Mouse (Mus musculus): Measurements from ENCODE around the gene Sparc. TPM values are rescaled to one million over a fixed set of nuclear protein-coding genes. Genes with fewer than 3 reads are reported as not detected.

Gene Sparc
- polyA plus RNA-seq, 1 experiment from 2014 or later, result 0.63 TPM

GRCm38 (mm10) chr11:55405601-55406469 lies 17.1 kb downstream of the Sparc start:
- H3K36me3 ChIP-seq (ENCODE audit: inconsistent target), result no peaks in the 10 kb centered on the region
- H3K4me3 ChIP-seq (ENCODE audit: inconsistent target), result no peak overlapping the region
- WGBS (ENCODE audit: missing documents), result 66% methylated on average over 8 of the region's 8 CpGs
- H3K79me2 ChIP-seq (ENCODE audit: inconsistent target), result no peaks in the 10 kb centered on the region
- no peak overlapping the region for H3K27ac ChIP-seq

DNA sequence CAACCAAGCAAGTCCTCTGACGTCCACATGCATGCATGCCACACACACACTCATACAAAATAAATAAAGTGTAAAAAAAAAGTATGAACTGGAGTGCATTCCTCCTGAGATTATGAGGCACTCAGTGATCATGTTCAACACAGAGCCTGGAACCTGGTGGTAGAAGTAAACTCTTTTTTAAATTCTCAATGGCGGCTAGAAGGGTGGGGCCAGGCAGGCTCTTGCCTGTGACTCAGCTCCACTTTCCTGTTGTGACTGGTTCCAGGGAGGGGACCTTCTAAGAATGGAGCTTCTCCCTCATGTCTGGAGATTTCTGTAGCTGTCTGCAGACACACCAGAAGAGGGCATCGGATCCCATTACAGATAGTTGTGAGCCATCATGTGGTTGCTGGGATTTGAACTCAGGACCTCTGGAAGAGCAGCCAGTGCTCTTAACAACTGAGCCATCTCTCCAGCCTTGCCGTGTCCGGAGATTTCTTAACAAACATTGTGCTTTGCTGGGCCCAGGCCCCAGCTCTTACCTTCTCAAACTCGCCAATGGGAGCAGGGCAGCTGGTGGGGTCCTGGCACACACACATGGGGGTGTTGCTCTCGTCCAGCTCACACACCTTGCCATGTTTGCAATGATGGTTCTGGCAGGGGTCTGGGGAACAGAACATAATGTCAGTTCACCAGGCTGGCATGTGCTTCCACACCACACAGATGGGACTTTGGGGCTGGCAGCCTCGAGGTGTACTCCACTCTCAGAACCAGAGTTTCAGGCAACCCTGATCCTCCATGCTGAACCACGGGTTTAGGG lies 18.1 kb downstream of the Sparc start:
- WGBS (ENCODE audit: missing documents), result 87% methylated on average over 9 of the region's 9 CpGs
- Histone ChIP-seq H3K36me3 (ENCODE audit: inconsistent target) (no peaks in the 10 kb centered on the region), H3K27ac (no peak overlapping the region), H3K4me3 (ENCODE audit: inconsistent target) (no peak overlapping the region), H3K79me2 (ENCODE audit: inconsistent target) (no peaks in the 10 kb centered on the region)

- Histone ChIP-seq H3K36me3 (ENCODE audit: inconsistent target) (no peaks in the 10 kb centered on the region), H3K79me2 (ENCODE audit: inconsistent target) (no peaks in the 10 kb centered on the region), H3K4me3 (ENCODE audit: inconsistent target) (no peak overlapping the region), H3K27ac (no peak overlapping the region)
- 94% methylated on average over 2 of the region's 2 CpGs for WGBS (ENCODE audit: missing documents)
These were observed 22.1 kb downstream of the Sparc start for GRCm38 (mm10) chr11:55400863-55401262.

DNA sequence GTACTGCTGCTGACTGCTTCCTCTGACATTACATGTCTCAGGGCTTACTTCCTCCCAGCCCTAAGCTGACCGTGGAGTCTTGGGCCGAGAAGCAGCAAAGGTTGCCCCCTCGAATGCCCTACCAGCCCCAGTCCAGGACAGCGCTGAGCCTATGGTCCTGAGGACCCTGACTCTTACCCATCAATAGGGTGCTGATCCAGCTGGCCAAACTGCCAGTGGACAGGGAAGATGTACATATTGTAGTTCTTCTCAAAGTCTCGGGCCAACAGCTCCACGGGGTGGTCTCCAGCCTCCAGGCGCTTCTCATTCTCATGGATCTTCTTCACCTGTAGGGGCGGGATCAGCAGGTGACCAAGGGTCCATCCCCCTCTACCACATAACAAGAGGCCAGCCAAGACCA lies 24.6 kb downstream of the Sparc start:
- H3K79me2 ChIP-seq (ENCODE audit: inconsistent target), result no peaks in the 10 kb centered on the region
- H3K27ac ChIP-seq, result no peak overlapping the region
- H3K36me3 ChIP-seq (ENCODE audit: inconsistent target), result no peaks in the 10 kb centered on the region
- 87% methylated on average over 8 of the region's 8 CpGs for WGBS (ENCODE audit: missing documents)
- H3K4me3 ChIP-seq (ENCODE audit: inconsistent target), result no peak overlapping the region

- Histone ChIP-seq H3K79me2 (ENCODE audit: inconsistent target) (no peaks in the 10 kb centered on the region), H3K36me3 (ENCODE audit: inconsistent target) (no peaks in the 10 kb centered on the region), H3K27ac (no peak overlapping the region), H3K4me3 (ENCODE audit: inconsistent target) (no peak overlapping the region)
- WGBS (ENCODE audit: missing documents), result 85% methylated on average over 9 of the region's 9 CpGs
These were observed 25.5 kb downstream of the Sparc start for GRCm38 (mm10) chr11:55397441-55397840.

DNA sequence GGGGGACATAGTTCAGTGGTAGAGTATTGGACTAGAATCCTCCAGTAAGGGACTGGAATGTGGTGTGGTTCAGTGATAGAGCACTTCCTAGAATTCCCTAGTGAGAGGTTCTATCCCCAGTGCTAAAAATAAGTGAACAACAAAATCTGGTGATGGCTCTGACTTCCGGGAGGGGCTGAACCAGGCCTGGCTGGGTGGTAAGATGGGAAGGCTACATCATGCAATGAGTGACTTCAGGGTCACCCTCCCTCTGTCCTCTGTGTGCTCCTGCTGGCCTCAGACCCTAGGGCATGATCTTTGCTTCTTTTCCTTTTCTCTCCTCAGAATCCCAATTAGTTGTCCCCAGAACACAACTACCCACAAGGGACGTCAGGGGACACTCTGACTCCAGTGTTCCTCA lies 25.9 kb downstream of the Sparc start:
- WGBS (ENCODE audit: missing documents), result 96% methylated on average over 2 of the region's 2 CpGs
- Histone ChIP-seq H3K4me3 (ENCODE audit: inconsistent target) (no peak overlapping the region), H3K79me2 (ENCODE audit: inconsistent target) (no peaks in the 10 kb centered on the region), H3K27ac (no peak overlapping the region), H3K36me3 (ENCODE audit: inconsistent target) (no peaks in the 10 kb centered on the region)

- Histone ChIP-seq H3K36me3 (ENCODE audit: inconsistent target) (no peaks in the 10 kb centered on the region), H3K27ac (no peak overlapping the region), H3K4me3 (ENCODE audit: inconsistent target) (no peak overlapping the region), H3K79me2 (ENCODE audit: inconsistent target) (no peaks in the 10 kb centered on the region)
- 47% methylated on average over 6 of the region's 7 CpGs for WGBS (ENCODE audit: missing documents)
These were observed 27.8 kb downstream of the Sparc start for GRCm38 (mm10) chr11:55395073-55395642.

GRCm38 (mm10) chr11:55394592-55394991 lies 28.4 kb downstream of the Sparc start:
- 19% methylated on average over 6 of the region's 6 CpGs for WGBS (ENCODE audit: missing documents)
- Histone ChIP-seq H3K4me3 (ENCODE audit: inconsistent target) (no peak overlapping the region), H3K27ac (no peak overlapping the region), H3K79me2 (ENCODE audit: inconsistent target) (no peaks in the 10 kb centered on the region), H3K36me3 (ENCODE audit: inconsistent target) (no peaks in the 10 kb centered on the region)

- H3K27ac ChIP-seq, result no peak overlapping the region
- no peaks in the 10 kb centered on the region for H3K36me3 ChIP-seq (ENCODE audit: inconsistent target)
- H3K79me2 ChIP-seq (ENCODE audit: inconsistent target), result no peaks in the 10 kb centered on the region
- WGBS (ENCODE audit: missing documents), result 94% methylated on average over 10 of the region's 10 CpGs
- no peak overlapping the region for H3K4me3 ChIP-seq (ENCODE audit: inconsistent target)
These were observed 30.5 kb downstream of the Sparc start for GRCm38 (mm10) chr11:55392474-55392873.

DNA sequence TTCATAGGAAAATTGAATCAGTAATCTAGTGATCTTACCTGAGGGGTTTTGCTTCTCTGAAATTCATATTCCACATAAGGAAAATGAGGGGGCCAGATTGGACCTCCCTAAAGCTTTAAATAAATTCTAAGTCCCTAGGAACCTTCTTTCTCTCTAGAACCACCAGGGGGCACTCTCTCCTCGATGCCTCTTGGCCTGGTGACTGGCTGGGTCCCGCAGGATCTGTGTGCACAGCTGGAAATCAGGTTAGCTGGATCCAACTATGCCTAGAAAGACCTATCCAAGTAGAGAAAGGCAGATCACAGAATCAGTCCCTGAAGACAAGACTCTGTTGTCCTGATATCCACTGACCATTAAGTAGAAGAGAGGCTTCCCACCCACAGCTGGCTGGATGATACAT lies 33.2 kb downstream of the Sparc start:
- 7% methylated on average over 2 of the region's 2 CpGs for WGBS (ENCODE audit: missing documents)
- Histone ChIP-seq H3K4me3 (ENCODE audit: inconsistent target) (no peak overlapping the region), H3K79me2 (ENCODE audit: inconsistent target) (no peaks in the 10 kb centered on the region), H3K27ac (no peak overlapping the region), H3K36me3 (ENCODE audit: inconsistent target) (no peaks in the 10 kb centered on the region)

GRCm38 (mm10) chr11:55387576-55387975 lies 35.4 kb downstream of the Sparc start:
- Histone ChIP-seq H3K79me2 (ENCODE audit: inconsistent target) (no peaks in the 10 kb centered on the region), H3K36me3 (ENCODE audit: inconsistent target) (no peaks in the 10 kb centered on the region), H3K4me3 (ENCODE audit: inconsistent target) (no peak overlapping the region), H3K27ac (no peak overlapping the region)
- WGBS (ENCODE audit: missing documents), result 42% methylated on average over 7 of the region's 8 CpGs

- 17% methylated on average over 11 of the region's 11 CpGs for WGBS (ENCODE audit: missing documents)
These were observed 36.4 kb downstream of the Sparc start for GRCm38 (mm10) chr11:55386424-55387063.

DNA sequence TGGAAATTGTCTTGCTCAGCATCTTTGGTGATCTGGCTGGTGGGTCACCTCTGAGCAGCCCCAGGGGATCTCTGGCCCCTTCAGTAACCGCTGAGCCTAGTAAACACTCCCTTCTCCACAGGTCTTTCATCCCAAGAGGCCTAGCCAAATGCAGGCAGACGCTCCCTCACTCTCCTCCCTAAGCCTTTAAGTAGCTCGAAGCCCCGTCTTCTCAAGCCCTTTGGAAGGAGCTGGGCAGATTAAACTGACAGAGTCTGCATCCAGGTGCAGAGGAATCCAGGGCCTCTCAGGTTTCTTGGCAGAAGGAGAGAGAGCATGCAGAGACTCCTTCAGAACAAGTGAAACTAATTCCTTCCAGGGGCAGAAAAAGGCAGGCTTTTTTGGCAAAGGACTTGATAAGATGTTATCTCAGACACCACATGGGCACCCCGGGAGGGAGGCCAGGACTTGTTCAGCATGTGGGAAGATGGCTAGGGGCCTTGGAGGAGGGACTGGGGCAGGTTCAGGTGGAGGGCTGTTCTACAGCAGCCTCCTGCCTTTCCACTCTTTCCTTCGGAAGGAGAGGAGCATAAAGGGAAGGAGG lies 39.4 kb downstream of the Sparc start:
- H3K36me3 ChIP-seq (ENCODE audit: inconsistent target), result no peaks in the 10 kb centered on the region
- H3K27ac ChIP-seq, result no peak overlapping the region
- WGBS (ENCODE audit: missing documents), result 45% methylated on average over 6 of the region's 6 CpGs
- H3K79me2 ChIP-seq (ENCODE audit: inconsistent target), result no peaks in the 10 kb centered on the region
- H3K4me3 ChIP-seq (ENCODE audit: inconsistent target), result no peak overlapping the region

More at GRCm38 (mm10) chr11:55386424-55387063, 36.4 kb downstream of the Sparc start:
- Histone ChIP-seq H3K79me2 (ENCODE audit: inconsistent target) (no peaks in the 10 kb centered on the region), H3K4me3 (ENCODE audit: inconsistent target) (no peak overlapping the region), H3K36me3 (ENCODE audit: inconsistent target) (no peaks in the 10 kb centered on the region), H3K27ac (no peak overlapping the region)

DNA sequence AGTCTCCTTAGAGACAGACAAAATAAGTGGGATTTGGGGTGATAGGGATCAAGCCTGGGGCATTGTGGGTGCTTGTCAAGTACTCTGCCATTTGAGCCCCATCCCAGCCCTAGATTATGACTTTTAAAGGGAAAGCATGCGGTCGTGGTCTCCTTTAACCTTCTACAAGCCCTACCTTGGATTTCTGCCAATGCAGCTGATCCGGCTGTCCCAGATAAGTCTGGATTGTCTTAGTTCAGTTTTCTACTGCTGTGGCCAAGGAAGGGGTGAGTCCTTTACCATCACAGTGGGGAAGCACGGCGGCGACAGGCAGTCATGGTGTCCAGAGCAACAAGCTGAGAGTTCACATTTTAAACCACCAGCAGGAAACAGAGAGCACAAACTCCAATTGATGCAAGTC lies 42.1 kb downstream of the Sparc start:
- no peaks in the 10 kb centered on the region for H3K36me3 ChIP-seq (ENCODE audit: inconsistent target)
- no peak overlapping the region for H3K4me3 ChIP-seq (ENCODE audit: inconsistent target)
- no peaks in the 10 kb centered on the region for H3K79me2 ChIP-seq (ENCODE audit: inconsistent target)
- 18% methylated on average over 6 of the region's 6 CpGs for WGBS (ENCODE audit: missing documents)
- no peak overlapping the region for H3K27ac ChIP-seq
